Mouse (Mus musculus): Measurements from ENCODE around the gene Glipr1l3. TPM values are rescaled to one million over a fixed set of nuclear protein-coding genes. Genes with fewer than 3 reads are reported as not detected.
"Not testable (repeated sequence)": the region's sequence is repeated elsewhere in the genome, so short reads cannot be mapped to it uniquely, and the experiment has no call there.

The Glipr1l3 gene
- polyA plus RNA-seq, 1 experiment from 2014 or later = not detected

DNA sequence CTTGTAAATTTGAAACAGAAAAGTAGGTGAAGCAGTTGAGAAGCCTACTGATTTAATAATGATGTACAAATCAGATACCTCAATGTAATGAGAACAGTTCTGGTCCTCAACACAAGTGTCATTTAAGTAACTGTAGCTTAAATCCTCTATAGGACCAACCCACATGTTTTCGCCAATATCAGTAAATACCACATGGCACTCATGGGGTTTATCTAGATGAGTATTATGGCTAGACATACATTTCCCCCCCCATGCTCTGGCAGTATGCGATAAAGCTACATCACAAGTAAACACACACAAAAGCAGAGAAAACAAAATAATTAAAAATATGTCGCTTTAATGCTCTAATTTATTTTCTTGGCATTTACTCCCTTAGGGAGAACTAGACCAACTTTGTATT, 27.9 kb downstream of the Glipr1l3 start:
- Histone ChIP-seq H3K27ac (ENCODE audit: low read depth, low read length) (no peak overlapping the region), H3K9me3 (replicated peaks; ENCODE audit: control insufficient read depth, low read length) (no peaks in the 10 kb centered on the region), H3K4me2 (no peak overlapping the region), H3K4me3 (ENCODE audit: low read depth, low read length) (no peak overlapping the region), H3K4me1 (ENCODE audit: control insufficient read depth, insufficient read depth, low read length) (no peaks in the 10 kb centered on the region), H3K36me3 (ENCODE audit: control insufficient read depth, insufficient read depth, low read length) (no peaks in the 10 kb centered on the region), H3K9ac (ENCODE audit: low read depth, low read length) (no peak overlapping the region), H3K27me3 (ENCODE audit: control insufficient read depth, insufficient read depth, low read length) (no peaks in the 10 kb centered on the region)
- 80% methylated on average over 3 of the region's 3 CpGs for WGBS (ENCODE audit: insufficient replicate concordance)
- ATAC-seq (replicated peaks; ENCODE audit: insufficient number of reproducible peaks, low FRiP score, low TSS enrichment) = no peak

DNA sequence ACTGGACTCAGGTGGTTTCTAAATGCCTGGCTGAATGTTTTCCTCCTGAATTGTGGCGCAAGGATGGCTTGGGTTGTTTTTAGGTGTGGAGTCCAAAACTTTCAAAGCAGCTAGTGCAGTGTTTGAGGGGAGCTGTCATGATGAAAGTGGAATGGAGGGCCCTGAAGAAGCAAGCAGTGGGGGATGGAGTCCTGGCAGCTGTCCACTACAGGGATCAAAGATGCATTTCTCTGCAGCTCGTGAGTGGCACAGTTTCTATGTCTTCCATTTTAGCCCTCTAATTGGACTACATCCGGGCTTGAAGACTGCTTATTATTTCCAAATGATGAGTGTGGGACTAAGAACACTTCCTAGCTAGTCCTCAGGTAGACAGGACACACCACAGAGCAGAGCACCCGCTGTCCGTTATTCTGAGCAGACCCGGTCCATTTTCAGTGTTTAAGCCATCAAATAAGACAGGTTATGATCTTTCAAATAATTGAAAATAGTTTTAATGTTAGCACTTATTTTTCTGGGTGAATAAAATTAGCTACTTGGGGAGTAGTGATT, 32.4 kb downstream of the Glipr1l3 start:
- H3K27ac ChIP-seq (ENCODE audit: low read depth, low read length); H3K9ac ChIP-seq (ENCODE audit: low read depth, low read length); ATAC-seq (replicated peaks; ENCODE audit: insufficient number of reproducible peaks, low FRiP score, low TSS enrichment); H3K9me3 ChIP-seq (replicated peaks; ENCODE audit: control insufficient read depth, low read length); H3K36me3 ChIP-seq (ENCODE audit: control insufficient read depth, insufficient read depth, low read length); H3K4me2 ChIP-seq; H3K4me1 ChIP-seq (ENCODE audit: control insufficient read depth, insufficient read depth, low read length); H3K4me3 ChIP-seq (ENCODE audit: low read depth, low read length); H3K27me3 ChIP-seq (ENCODE audit: control insufficient read depth, insufficient read depth, low read length): not testable (repeated sequence)
- WGBS (ENCODE audit: insufficient replicate concordance) = 76% methylated on average over 6 of the region's 6 CpGs

DNA sequence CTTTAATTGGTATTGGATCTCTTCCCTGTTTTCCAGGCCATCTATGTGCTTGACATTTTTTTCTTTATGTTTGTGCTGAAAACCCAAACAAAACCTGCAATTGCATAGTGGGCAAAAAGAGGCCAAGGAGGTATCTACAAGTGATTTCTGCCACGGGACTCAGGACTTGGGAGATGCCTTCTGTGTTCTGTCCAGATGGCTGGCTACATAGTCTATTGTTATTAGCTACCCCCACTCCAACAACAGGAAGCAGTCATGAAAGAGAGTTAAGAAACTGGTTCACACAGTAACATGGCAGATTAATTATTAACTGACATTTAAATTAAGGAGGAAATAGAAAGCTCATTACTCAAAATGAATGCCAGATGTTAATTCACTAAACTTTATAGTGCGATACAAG, 35.0 kb downstream of the Glipr1l3 start:
- H3K4me1 ChIP-seq (ENCODE audit: control insufficient read depth, insufficient read depth, low read length); H3K27ac ChIP-seq (ENCODE audit: low read depth, low read length); H3K27me3 ChIP-seq (ENCODE audit: control insufficient read depth, insufficient read depth, low read length); H3K4me3 ChIP-seq (ENCODE audit: low read depth, low read length); ATAC-seq (replicated peaks; ENCODE audit: insufficient number of reproducible peaks, low FRiP score, low TSS enrichment); H3K4me2 ChIP-seq; H3K9me3 ChIP-seq (replicated peaks; ENCODE audit: control insufficient read depth, low read length); H3K36me3 ChIP-seq (ENCODE audit: control insufficient read depth, insufficient read depth, low read length); H3K9ac ChIP-seq (ENCODE audit: low read depth, low read length): not testable (repeated sequence)
- WGBS (ENCODE audit: insufficient replicate concordance) = 63% methylated on average over 2 of the region's 2 CpGs

DNA sequence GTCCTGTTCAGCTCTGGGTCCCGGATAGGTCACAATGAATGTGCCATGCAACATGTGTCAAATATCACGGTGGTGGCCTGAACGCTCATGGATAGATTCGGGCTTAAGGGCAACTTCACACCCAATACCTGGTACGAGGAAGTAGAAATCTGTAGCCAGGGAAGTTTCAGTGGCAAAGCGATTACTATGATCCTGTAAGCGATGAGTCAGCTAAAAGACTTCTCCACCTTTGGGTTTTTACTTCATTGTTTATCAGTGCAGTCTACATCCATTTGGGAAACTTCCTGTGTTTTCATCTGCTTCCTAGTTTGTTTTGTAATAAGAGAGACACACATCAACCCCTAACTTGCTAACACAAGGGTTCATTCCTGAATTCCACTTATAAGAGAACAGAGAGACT, 49.7 kb downstream of the Glipr1l3 start:
- Histone ChIP-seq H3K9ac (ENCODE audit: low read depth, low read length) (no peak overlapping the region), H3K27me3 (ENCODE audit: control insufficient read depth, insufficient read depth, low read length) (no peaks in the 10 kb centered on the region), H3K27ac (ENCODE audit: low read depth, low read length) (no peak overlapping the region), H3K4me2 (no peak overlapping the region), H3K9me3 (replicated peaks; ENCODE audit: control insufficient read depth, low read length) (no peaks in the 10 kb centered on the region), H3K4me1 (ENCODE audit: control insufficient read depth, insufficient read depth, low read length) (no peaks in the 10 kb centered on the region), H3K4me3 (ENCODE audit: low read depth, low read length) (no peak overlapping the region), H3K36me3 (ENCODE audit: control insufficient read depth, insufficient read depth, low read length) (no peaks in the 10 kb centered on the region)
- WGBS (ENCODE audit: insufficient replicate concordance) = 87% methylated on average over 7 of the region's 7 CpGs
- no peak for ATAC-seq (replicated peaks; ENCODE audit: insufficient number of reproducible peaks, low FRiP score, low TSS enrichment)

DNA sequence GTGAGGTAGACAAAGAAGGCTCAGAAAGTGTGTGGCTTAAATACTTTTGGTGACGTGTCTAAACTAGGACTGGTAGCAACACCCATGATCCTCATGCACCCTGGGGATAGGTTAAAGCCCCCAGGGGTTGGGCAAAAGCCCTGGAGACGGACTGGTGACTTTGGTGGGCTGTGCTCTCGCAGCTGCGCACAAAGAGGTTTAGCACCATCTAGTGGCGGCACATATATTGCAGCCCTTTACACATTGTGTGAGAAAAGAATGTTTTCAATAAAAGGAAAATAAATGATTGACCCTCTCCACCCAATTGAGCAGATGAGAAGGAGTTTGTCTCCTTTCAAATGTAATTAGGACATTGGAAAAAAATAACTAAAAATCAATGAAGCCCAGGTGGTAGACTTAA, 54.3 kb downstream of the Glipr1l3 start:
- not testable (repeated sequence) for H3K4me3 ChIP-seq (ENCODE audit: low read depth, low read length); H3K9me3 ChIP-seq (replicated peaks; ENCODE audit: control insufficient read depth, low read length); H3K9ac ChIP-seq (ENCODE audit: low read depth, low read length); H3K4me1 ChIP-seq (ENCODE audit: control insufficient read depth, insufficient read depth, low read length); H3K27ac ChIP-seq (ENCODE audit: low read depth, low read length); H3K36me3 ChIP-seq (ENCODE audit: control insufficient read depth, insufficient read depth, low read length); H3K4me2 ChIP-seq; ATAC-seq (replicated peaks; ENCODE audit: insufficient number of reproducible peaks, low FRiP score, low TSS enrichment); H3K27me3 ChIP-seq (ENCODE audit: control insufficient read depth, insufficient read depth, low read length)
- WGBS (ENCODE audit: insufficient replicate concordance) = 6% methylated on average over 5 of the region's 5 CpGs

Other genes starting within 250 kb of the Glipr1l3 start
- gene Krr1, start 187.7 kb downstream of the Glipr1l3 start, polyA plus RNA-seq (2014; fragmentation: Nextera tagmentation; extraction: Ambion mirVana) = 35.4 and 35.6 TPM in 2 replicates
- 1.5 and 2.1 TPM in 2 replicates for gene Glipr1, start 157.7 kb downstream of the Glipr1l3 start, polyA plus RNA-seq (2014; fragmentation: Nextera tagmentation; extraction: Ambion mirVana)
- gene Glipr1l1, start 100.1 kb downstream of the Glipr1l3 start, polyA plus RNA-seq (2014; fragmentation: Nextera tagmentation; extraction: Ambion mirVana) = not detected in 2 replicates
- gene Glipr1l2, start 77.0 kb downstream of the Glipr1l3 start, polyA plus RNA-seq (2014; fragmentation: Nextera tagmentation; extraction: Ambion mirVana) = not detected in 2 replicates
- gene Caps2, start 3.3 kb upstream of the Glipr1l3 start, polyA plus RNA-seq (2014; fragmentation: Nextera tagmentation; extraction: Ambion mirVana) = 0.20 and 0.27 TPM in 2 replicates
- gene Kcnc2, start 110.8 kb upstream of the Glipr1l3 start, polyA plus RNA-seq (2014; fragmentation: Nextera tagmentation; extraction: Ambion mirVana) = 0.96 and 1.2 TPM in 2 replicates

Data from heart, embryonic 11.5 days (tissue).